Mouse (Mus musculus): ENCODE measurements around the gene Alkbh2. TPM values are rescaled to one million over a fixed set of nuclear protein-coding genes. Genes with fewer than 3 reads are reported as not detected.

Gene Alkbh2
- total and polyA plus RNA-seq, 2 experiments: 3.1 to 10.1 TPM

- Histone ChIP-seq H3K27me3 (ENCODE audit: control insufficient read depth, insufficient read depth, low read length) (no peaks in the 10 kb centered on the region), H3K36me3 (ENCODE audit: control insufficient read depth, insufficient read depth, low read length) (peaks cover 12% of the 10 kb centered on the region), H3K27ac (replicated peaks; ENCODE audit: insufficient read depth, low read depth, low read length) (no peak overlapping the region), H3K9ac (ENCODE audit: low read depth, low read length) (no peak overlapping the region), H3K4me1 (ENCODE audit: control insufficient read depth, insufficient read depth, low read length) (no peaks in the 10 kb centered on the region), H3K79me2 (ENCODE audit: control insufficient read depth, insufficient read depth, low read length) (no peaks in the 10 kb centered on the region), H3K4me3 (ENCODE audit: insufficient read depth, low read depth, low read length) (no peak overlapping the region)
- TF ChIP-seq CTCF (IDR thresholded peaks at IDR 0.05; ENCODE audit: low read depth, low read length) (no peak), POLR2A (IDR thresholded peaks at IDR 0.05; ENCODE audit: extremely low read depth, insufficient read depth, low read length) (no peak)
- DNase-seq (ENCODE audit: extremely low read depth, low read depth, low spot score): no peak
- 96% methylated on average over 4 of the region's 4 CpGs for WGBS
Observed at GRCm38 (mm10) chr5:114119806-114120205, 8.2 kb downstream of the Alkbh2 start.

GRCm38 (mm10) chr5:114116586-114116985 lies 11.4 kb downstream of the Alkbh2 start:
- Histone ChIP-seq H3K4me3 (ENCODE audit: insufficient read depth, low read depth, low read length) (no peak overlapping the region), H3K27me3 (ENCODE audit: control insufficient read depth, insufficient read depth, low read length) (no peaks in the 10 kb centered on the region), H3K4me1 (ENCODE audit: control insufficient read depth, insufficient read depth, low read length) (no peaks in the 10 kb centered on the region), H3K79me2 (ENCODE audit: control insufficient read depth, insufficient read depth, low read length) (no peaks in the 10 kb centered on the region), H3K27ac (replicated peaks; ENCODE audit: insufficient read depth, low read depth, low read length) (no peak overlapping the region), H3K36me3 (ENCODE audit: control insufficient read depth, insufficient read depth, low read length) (peaks cover 8% of the 10 kb centered on the region), H3K9ac (ENCODE audit: low read depth, low read length) (no peak overlapping the region)
- TF ChIP-seq POLR2A (IDR thresholded peaks at IDR 0.05; ENCODE audit: extremely low read depth, insufficient read depth, low read length) (no peak), CTCF (IDR thresholded peaks at IDR 0.05; ENCODE audit: low read depth, low read length) (no peak)
- no peak for DNase-seq (ENCODE audit: extremely low read depth, low read depth, low spot score)
- WGBS: 84% methylated on average over 7 of the region's 7 CpGs

GRCm38 (mm10) chr5:114115030-114115429 lies 13.0 kb downstream of the Alkbh2 start:
- Histone ChIP-seq H3K27ac (replicated peaks; ENCODE audit: insufficient read depth, low read depth, low read length) (no peak overlapping the region), H3K4me3 (ENCODE audit: insufficient read depth, low read depth, low read length) (no peak overlapping the region), H3K4me1 (ENCODE audit: control insufficient read depth, insufficient read depth, low read length) (no peaks in the 10 kb centered on the region), H3K36me3 (ENCODE audit: control insufficient read depth, insufficient read depth, low read length) (peaks cover 2% of the 10 kb centered on the region; the same call in 1 of the 2 replicates), H3K27me3 (ENCODE audit: control insufficient read depth, insufficient read depth, low read length) (no peaks in the 10 kb centered on the region), H3K79me2 (ENCODE audit: control insufficient read depth, insufficient read depth, low read length) (no peaks in the 10 kb centered on the region), H3K9ac (ENCODE audit: low read depth, low read length) (no peak overlapping the region)
- 88% methylated on average over 5 of the region's 5 CpGs for WGBS
- DNase-seq (ENCODE audit: extremely low read depth, low read depth, low spot score): no peak
- TF ChIP-seq CTCF (IDR thresholded peaks at IDR 0.05; ENCODE audit: low read depth, low read length): no peak

- Histone ChIP-seq H3K36me3 (ENCODE audit: control insufficient read depth, insufficient read depth, low read length) (peaks cover 11% of the 10 kb centered on the region; the same call in 1 of the 2 replicates), H3K79me2 (ENCODE audit: control insufficient read depth, insufficient read depth, low read length) (no peaks in the 10 kb centered on the region), H3K27ac (replicated peaks; ENCODE audit: insufficient read depth, low read depth, low read length) (no peak overlapping the region), H3K4me1 (ENCODE audit: control insufficient read depth, insufficient read depth, low read length) (no peaks in the 10 kb centered on the region), H3K27me3 (ENCODE audit: control insufficient read depth, insufficient read depth, low read length) (no peaks in the 10 kb centered on the region), H3K9ac (ENCODE audit: low read depth, low read length) (no peak overlapping the region), H3K4me3 (ENCODE audit: insufficient read depth, low read depth, low read length) (no peak overlapping the region)
- no peak for DNase-seq (ENCODE audit: extremely low read depth, low read depth, low spot score)
- no peak for TF ChIP-seq POLR2A (IDR thresholded peaks at IDR 0.05; ENCODE audit: extremely low read depth, insufficient read depth, low read length)
- TF ChIP-seq CTCF (IDR thresholded peaks at IDR 0.05; ENCODE audit: low read depth, low read length): peak; percentile 38; the same call in 1 of the 2 replicates
- WGBS: 92% methylated on average over 6 of the region's 6 CpGs
Observed at GRCm38 (mm10) chr5:114113334-114113733, 14.7 kb downstream of the Alkbh2 start.

GRCm38 (mm10) chr5:114106391-114106935 lies 21.6 kb downstream of the Alkbh2 start:
- no peaks in the 10 kb centered on the region; the same call in 1 of the 2 replicates for H3K79me2 ChIP-seq (ENCODE audit: control insufficient read depth, insufficient read depth, low read length)
- H3K9ac ChIP-seq (ENCODE audit: low read depth, low read length): no peak overlapping the region
- H3K36me3 ChIP-seq (ENCODE audit: control insufficient read depth, insufficient read depth, low read length): peaks cover 12% of the 10 kb centered on the region; the same call in 1 of the 2 replicates
- no peaks in the 10 kb centered on the region for H3K4me1 ChIP-seq (ENCODE audit: control insufficient read depth, insufficient read depth, low read length)
- 85% methylated on average over 16 of the region's 16 CpGs for WGBS
- H3K4me3 ChIP-seq (ENCODE audit: insufficient read depth, low read depth, low read length): no peak overlapping the region
- no peak for DNase-seq (ENCODE audit: extremely low read depth, low read depth, low spot score)
- no peaks in the 10 kb centered on the region for H3K27me3 ChIP-seq (ENCODE audit: control insufficient read depth, insufficient read depth, low read length)
- no peak overlapping the region for H3K27ac ChIP-seq (replicated peaks; ENCODE audit: insufficient read depth, low read depth, low read length)
- TF ChIP-seq POLR2A (IDR thresholded peaks at IDR 0.05; ENCODE audit: extremely low read depth, insufficient read depth, low read length) (no peak), CTCF (IDR thresholded peaks at IDR 0.05; ENCODE audit: low read depth, low read length) (no peak)

- Histone ChIP-seq H3K36me3 (ENCODE audit: control insufficient read depth, insufficient read depth, low read length) (no peaks in the 10 kb centered on the region), H3K79me2 (ENCODE audit: control insufficient read depth, insufficient read depth, low read length) (peaks cover 13% of the 10 kb centered on the region; the same call in 1 of the 2 replicates), H3K9ac (ENCODE audit: low read depth, low read length) (no peak overlapping the region), H3K27ac (replicated peaks; ENCODE audit: insufficient read depth, low read depth, low read length) (no peak overlapping the region), H3K4me3 (ENCODE audit: insufficient read depth, low read depth, low read length) (no peak overlapping the region), H3K27me3 (ENCODE audit: control insufficient read depth, insufficient read depth, low read length) (no peaks in the 10 kb centered on the region), H3K4me1 (ENCODE audit: control insufficient read depth, insufficient read depth, low read length) (peaks cover 6% of the 10 kb centered on the region; the same call in 1 of the 2 replicates)
- WGBS: 86% methylated on average over 1 of the region's 1 CpGs
- no peak for DNase-seq (ENCODE audit: extremely low read depth, low read depth, low spot score)
- TF ChIP-seq CTCF (IDR thresholded peaks at IDR 0.05; ENCODE audit: low read depth, low read length) (no peak), POLR2A (IDR thresholded peaks at IDR 0.05; ENCODE audit: extremely low read depth, insufficient read depth, low read length) (no peak)
Observed at GRCm38 (mm10) chr5:114102807-114103206, 25.2 kb downstream of the Alkbh2 start.

Measured in liver, adult 2 months (tissue).